Mouse (Mus musculus): ENCODE measurements around the gene Tmem132d.

DNA sequence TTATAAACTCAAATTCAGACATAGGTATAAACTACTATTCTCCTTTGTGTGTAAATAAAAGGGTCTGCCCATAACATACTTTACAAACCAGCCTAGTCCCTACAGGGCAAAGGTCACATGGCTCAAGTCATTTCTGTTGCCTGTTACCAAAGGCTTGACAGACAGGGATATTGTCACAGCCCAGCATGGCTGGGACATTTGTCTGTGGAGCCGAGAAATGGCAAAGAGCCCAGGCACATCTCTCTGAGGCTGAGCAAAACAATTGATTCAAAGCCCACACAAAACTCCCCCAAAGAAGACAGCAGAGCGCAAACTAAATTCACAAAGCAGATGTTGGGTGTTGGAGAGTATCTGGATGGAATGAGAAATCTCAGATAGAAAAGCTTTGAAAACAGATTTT, 405.8 kb downstream of the Tmem132d start:
- TF ChIP-seq CTCF (IDR thresholded peaks at IDR 0.05; ENCODE audit: control insufficient read depth, insufficient read depth, low read length) (no peak), POLR2A (IDR thresholded peaks at IDR 0.05; ENCODE audit: borderline replicate concordance, control insufficient read depth, low read depth, low read length) (no peak)
